Mouse (Mus musculus) brain, adult 2 months (tissue): ENCODE measurements around the gene Psors1c2.

ENCODE experiments used
- DNase-seq: peaks from one replicate; pipeline ENCODE4 v3.0.0; 2011; ENCODE audit warnings: low read depth, low spot score

Psors1c2 gene

GRCm38 (mm10) chr17:35557351-35557750 is 24.4 kb downstream of the Psors1c2 start:
- peak; percentile 24 for DNase-seq

GRCm38 (mm10) chr17:35558216-35558615 is 25.2 kb downstream of the Psors1c2 start:
- no peak for DNase-seq

GRCm38 (mm10) chr17:35567150-35567549 is 34.1 kb downstream of the Psors1c2 start, which contains the start of gene 2300002M23Rik:
Gene 2300002M23Rik, plus strand, starts transcription at chr17:35567450.
- no peak for DNase-seq

- no peak for DNase-seq
Measured at GRCm38 (mm10) chr17:35567767-35568166, 34.8 kb downstream of the Psors1c2 start.

- DNase-seq = peak; percentile 29
Measured at GRCm38 (mm10) chr17:35569091-35569944, 36.3 kb downstream of the Psors1c2 start.

- no peak for DNase-seq
Measured at GRCm38 (mm10) chr17:35570836-35571235, 37.8 kb downstream of the Psors1c2 start.

GRCm38 (mm10) chr17:35571477-35571876 is 38.5 kb downstream of the Psors1c2 start:
- no peak for DNase-seq

GRCm38 (mm10) chr17:35578211-35578610 is 45.2 kb downstream of the Psors1c2 start:
- DNase-seq = peak; percentile 91

- no peak for DNase-seq
Measured at GRCm38 (mm10) chr17:35582900-35583299, 49.9 kb downstream of the Psors1c2 start.
